8 mouse cellular contexts compared by ENCODE assay signal in genomic region chr2:166180744-166181508, GRCm38 (mm10). TPM values are rescaled to one million over a fixed set of nuclear protein-coding genes. Genes with fewer than 3 reads are reported as not detected.
DNase-seq lines count a peak whose midpoint lies in the region; ATAC-seq and TF ChIP-seq lines count a peak whose summit lies in the region.

No protein-coding gene starts in this region.

- ATAC-seq in intestine, embryonic 16.5 days: peak; percentile 61
- ATAC-seq in midbrain, embryonic 13.5 days: peak; percentile 48; the same call in 1 of the 2 replicates
- ATAC-seq in erythroid progenitor cell, adult 5-6 weeks (replicated peaks; ENCODE audit: low FRiP score, poor library complexity, severe bottlenecking): no peak

- 28% methylated on average over 11 of the region's 11 CpGs for WGBS in bone marrow, adult 2 months
- WGBS in intestine, embryonic 16.5 days: 20% methylated on average over 11 of the region's 11 CpGs
- 22% methylated on average over 11 of the region's 11 CpGs for WGBS in midbrain, embryonic 13.5 days

- no peaks in the 10 kb centered on the region for H3K27me3 ChIP-seq in intestine, embryonic 16.5 days (replicated peaks; ENCODE audit: control insufficient read depth, insufficient read depth, low read length)
- H3K27me3 ChIP-seq in midbrain, embryonic 13.5 days: peaks cover 6% of the 10 kb centered on the region; the same call in 1 of the 2 replicates

- no peak overlapping the region for H3K4me2 ChIP-seq in intestine, embryonic 16.5 days (ENCODE audit: low read depth, low read length)
- no peak overlapping the region for H3K4me2 ChIP-seq in midbrain, embryonic 13.5 days (replicated peaks)

- no peaks in the 10 kb centered on the region for H3K9me3 ChIP-seq in intestine, embryonic 16.5 days (ENCODE audit: control insufficient read depth, low read length)
- no peaks in the 10 kb centered on the region for H3K9me3 ChIP-seq in midbrain, embryonic 13.5 days

- intact Hi-C loops in left cerebral cortex, postnatal 4 days (cut with DNase I): no loop called here

- peak overlapping the region; percentile 85 for H3K27ac ChIP-seq in bone marrow, adult 2 months (ENCODE audit: control insufficient read depth, insufficient read depth, low read depth, low read length, poor library complexity)
- peak overlapping the region; percentile 38 for H3K27ac ChIP-seq in intestine, embryonic 16.5 days (ENCODE audit: low read length)
- H3K27ac ChIP-seq in midbrain, embryonic 13.5 days: peak overlapping the region; percentile 69

- DNase-seq in embryo, embryonic 10.5 days (ENCODE audit: low spot score): peak; percentile 40
- DNase-seq in embryo, embryonic 10 days (ENCODE audit: low spot score): no peak
- peak; percentile 99 for DNase-seq in heart, adult 11 months
- DNase-seq in left cerebral cortex, postnatal 4 days: peak; percentile 47

- peaks cover 1% of the 10 kb centered on the region for H3K4me1 ChIP-seq in bone marrow, adult 2 months (ENCODE audit: control insufficient read depth, insufficient read depth, low read length)
- peaks cover 30% of the 10 kb centered on the region for H3K4me1 ChIP-seq in intestine, embryonic 16.5 days (ENCODE audit: control insufficient read depth, insufficient read depth, low read length)
- H3K4me1 ChIP-seq in midbrain, embryonic 13.5 days (replicated peaks): peaks cover 32% of the 10 kb centered on the region

- no peak for TF ChIP-seq CTCF in bone marrow, adult 2 months (IDR thresholded peaks at IDR 0.05; ENCODE audit: control insufficient read depth, insufficient read depth, low read length)

- no peaks in the 10 kb centered on the region for H3K36me3 ChIP-seq in intestine, embryonic 16.5 days (ENCODE audit: control insufficient read depth, insufficient read depth, low read length)
- no peaks in the 10 kb centered on the region for H3K36me3 ChIP-seq in midbrain, embryonic 13.5 days

- no peak overlapping the region for H3K9ac ChIP-seq in intestine, embryonic 16.5 days (ENCODE audit: low read depth, low read length)
- no peak overlapping the region for H3K9ac ChIP-seq in midbrain, embryonic 13.5 days (replicated peaks)

- no peak overlapping the region for H3K4me3 ChIP-seq in bone marrow, adult 2 months (replicated peaks; ENCODE audit: control insufficient read depth, low read depth, low read length)
- H3K4me3 ChIP-seq in intestine, embryonic 16.5 days (ENCODE audit: low read length): no peak overlapping the region
- H3K4me3 ChIP-seq in midbrain, embryonic 13.5 days (replicated peaks): no peak overlapping the region

- TF ChIP-seq POLR2A in bone marrow, adult 2 months (IDR thresholded peaks at IDR 0.05; ENCODE audit: borderline replicate concordance, control insufficient read depth, low read depth, low read length): no peak

RNA-seq across cellular contexts. Expression of gene Sulf2, which starts 25.5 kb away (rescaled TPM):
- polyA plus RNA-seq in bone marrow, adult 2 months (2011; ENCODE audit: insufficient read depth, insufficient read length, low replicate concordance, missing spikeins): 2.5 and 11.3 TPM in 2 replicates
- polyA plus RNA-seq in intestine, embryonic 16.5 days (2015; fragmentation: Nextera tagmentation; extraction: Ambion mirVana): 68.4 and 76.3 TPM in 2 replicates
- total RNA-seq in left cerebral cortex, postnatal 4 days (2021): 100 to 1,000 TPM; 153 to 162 TPM
- polyA plus RNA-seq in midbrain, embryonic 13.5 days (2015; fragmentation: Nextera tagmentation; extraction: Ambion mirVana): 60.7 and 73.4 TPM in 2 replicates
- 3.4 and 6.1 TPM in 2 replicates for total RNA-seq in erythroid progenitor cell, adult 5-6 weeks (2015; ENCODE audit: low replicate concordance)
- 2.4 and 3.7 TPM in 2 replicates for total RNA-seq in erythroid progenitor cell, adult 5-6 weeks (2017; ENCODE audit: low replicate concordance)
